Mouse (Mus musculus): Measurements from ENCODE around the gene Chd9. TPM values are rescaled to one million over a fixed set of nuclear protein-coding genes. Genes with fewer than 3 reads are reported as not detected.

The Chd9 gene
- polyA plus RNA-seq, 1 experiment, result 271 TPM

- TF ChIP-seq POLR2A (IDR thresholded peaks at IDR 0.05; ENCODE audit: low read depth, low read length) (no peak), CTCF (conservative IDR thresholded peaks at IDR 0.05; ENCODE audit: insufficient read depth, insufficient read length, low read depth, low read length) (no peak)
- Histone ChIP-seq H3K4me1 (ENCODE audit: control insufficient read depth, insufficient read depth, low read length) (no peaks in the 10 kb centered on the region), H3K27ac (ENCODE audit: insufficient read depth, low read depth, low read length) (no peak overlapping the region), H3K36me3 (ENCODE audit: control insufficient read depth, insufficient read depth, low read length) (no peaks in the 10 kb centered on the region), H3K4me3 (ENCODE audit: insufficient read depth, low read depth, low read length) (no peak overlapping the region), H3K27me3 (replicated peaks; ENCODE audit: control insufficient read depth, insufficient read depth, low read length) (no peaks in the 10 kb centered on the region)
- 72% methylated on average over 9 of the region's 9 CpGs for WGBS
- DNase-seq, result no peak
These were observed 33.9 kb downstream of the Chd9 start for GRCm38 (mm10) chr8:90862038-90862437.

GRCm38 (mm10) chr8:90867061-90867460, 38.9 kb downstream of the Chd9 start:
- Histone ChIP-seq H3K27me3 (replicated peaks; ENCODE audit: control insufficient read depth, insufficient read depth, low read length) (no peaks in the 10 kb centered on the region), H3K27ac (ENCODE audit: insufficient read depth, low read depth, low read length) (no peak overlapping the region), H3K36me3 (ENCODE audit: control insufficient read depth, insufficient read depth, low read length) (no peaks in the 10 kb centered on the region), H3K4me3 (ENCODE audit: insufficient read depth, low read depth, low read length) (no peak overlapping the region), H3K4me1 (ENCODE audit: control insufficient read depth, insufficient read depth, low read length) (peaks cover 10% of the 10 kb centered on the region)
- no peak for DNase-seq
- 98% methylated on average over 2 of the region's 2 CpGs for WGBS
- no peak for TF ChIP-seq CTCF (conservative IDR thresholded peaks at IDR 0.05; ENCODE audit: insufficient read depth, insufficient read length, low read depth, low read length)
- TF ChIP-seq POLR2A (IDR thresholded peaks at IDR 0.05; ENCODE audit: low read depth, low read length), result no peak

- Histone ChIP-seq H3K27me3 (replicated peaks; ENCODE audit: control insufficient read depth, insufficient read depth, low read length) (no peaks in the 10 kb centered on the region), H3K27ac (ENCODE audit: insufficient read depth, low read depth, low read length) (no peak overlapping the region), H3K4me1 (ENCODE audit: control insufficient read depth, insufficient read depth, low read length) (peaks cover 10% of the 10 kb centered on the region), H3K4me3 (ENCODE audit: insufficient read depth, low read depth, low read length) (no peak overlapping the region), H3K36me3 (ENCODE audit: control insufficient read depth, insufficient read depth, low read length) (no peaks in the 10 kb centered on the region)
- no peak for DNase-seq
- TF ChIP-seq CTCF (conservative IDR thresholded peaks at IDR 0.05; ENCODE audit: insufficient read depth, insufficient read length, low read depth, low read length), result no peak
- no peak for TF ChIP-seq POLR2A (IDR thresholded peaks at IDR 0.05; ENCODE audit: low read depth, low read length)
- 91% methylated on average over 4 of the region's 4 CpGs for WGBS
These were observed 39.8 kb downstream of the Chd9 start for GRCm38 (mm10) chr8:90867911-90868310.

GRCm38 (mm10) chr8:90868334-90868733, 40.2 kb downstream of the Chd9 start:
- H3K27ac ChIP-seq (ENCODE audit: insufficient read depth, low read depth, low read length), result peak overlapping the region; percentile 79
- 62% methylated on average over 4 of the region's 4 CpGs for WGBS
- TF ChIP-seq CTCF (conservative IDR thresholded peaks at IDR 0.05; ENCODE audit: insufficient read depth, insufficient read length, low read depth, low read length) (no peak), POLR2A (IDR thresholded peaks at IDR 0.05; ENCODE audit: low read depth, low read length) (no peak)
- peak; percentile 52 for DNase-seq
- H3K36me3 ChIP-seq (ENCODE audit: control insufficient read depth, insufficient read depth, low read length), result no peaks in the 10 kb centered on the region
- no peak overlapping the region for H3K4me3 ChIP-seq (ENCODE audit: insufficient read depth, low read depth, low read length)
- H3K27me3 ChIP-seq (replicated peaks; ENCODE audit: control insufficient read depth, insufficient read depth, low read length), result no peaks in the 10 kb centered on the region
- H3K4me1 ChIP-seq (ENCODE audit: control insufficient read depth, insufficient read depth, low read length), result peaks cover 10% of the 10 kb centered on the region

GRCm38 (mm10) chr8:90869071-90869919, 41.1 kb downstream of the Chd9 start:
- TF ChIP-seq POLR2A (IDR thresholded peaks at IDR 0.05; ENCODE audit: low read depth, low read length) (peak; percentile 18), CTCF (conservative IDR thresholded peaks at IDR 0.05; ENCODE audit: insufficient read depth, insufficient read length, low read depth, low read length) (no peak)
- H3K4me1 ChIP-seq (ENCODE audit: control insufficient read depth, insufficient read depth, low read length), result peaks cover 10% of the 10 kb centered on the region
- H3K27me3 ChIP-seq (replicated peaks; ENCODE audit: control insufficient read depth, insufficient read depth, low read length), result no peaks in the 10 kb centered on the region
- DNase-seq, result peak; percentile 95
- H3K4me3 ChIP-seq (ENCODE audit: insufficient read depth, low read depth, low read length), result peak overlapping the region; percentile 11; the same call in 1 of the 2 replicates
- peak overlapping the region; percentile 79 for H3K27ac ChIP-seq (ENCODE audit: insufficient read depth, low read depth, low read length)
- 21% methylated on average over 18 of the region's 18 CpGs for WGBS
- H3K36me3 ChIP-seq (ENCODE audit: control insufficient read depth, insufficient read depth, low read length), result no peaks in the 10 kb centered on the region

GRCm38 (mm10) chr8:90869920-90870777, 42.0 kb downstream of the Chd9 start:
- no peak for TF ChIP-seq POLR2A (IDR thresholded peaks at IDR 0.05; ENCODE audit: low read depth, low read length)
- TF ChIP-seq CTCF (conservative IDR thresholded peaks at IDR 0.05; ENCODE audit: insufficient read depth, insufficient read length, low read depth, low read length), result no peak
- WGBS, result 31% methylated on average over 22 of the region's 22 CpGs
- H3K4me1 ChIP-seq (ENCODE audit: control insufficient read depth, insufficient read depth, low read length), result peaks cover 10% of the 10 kb centered on the region
- DNase-seq, result peak; percentile 61
- no peaks in the 10 kb centered on the region for H3K27me3 ChIP-seq (replicated peaks; ENCODE audit: control insufficient read depth, insufficient read depth, low read length)
- no peak overlapping the region for H3K4me3 ChIP-seq (ENCODE audit: insufficient read depth, low read depth, low read length)
- no peaks in the 10 kb centered on the region for H3K36me3 ChIP-seq (ENCODE audit: control insufficient read depth, insufficient read depth, low read length)
- peak overlapping the region; percentile 29 for H3K27ac ChIP-seq (ENCODE audit: insufficient read depth, low read depth, low read length)
